Mouse (Mus musculus) limb, embryonic 15.5 days (tissue): Measurements from ENCODE around the gene Ssh2. TPM values are rescaled to one million over a fixed set of nuclear protein-coding genes. Genes with fewer than 3 reads are reported as not detected.
A peak's percentile ranks its signal among the peaks of the same experiment; 100 is the strongest.

Experiments used
- ATAC-seq: fragments of 200-750 bp; cut with Nextera tagmentation; 2 replicates; pipeline ENCODE4 v1.8.0; 2017; ENCODE audit warnings: low read depth, moderate TSS enrichment; ENCODE audit not compliant: insufficient number of reproducible peaks, low FRiP score, low TSS enrichment
- H3K27ac ChIP-seq: fragments of 300-500 bp; sonication (generic); 2 replicates; pipeline ENCODE4 v1.5.1; 2015; ENCODE audit warnings: moderate library complexity, mild to moderate bottlenecking, inconsistent platforms
- H3K27me3 ChIP-seq: fragments of 300-500 bp; sonication (generic); 2 replicates; pipeline ENCODE4 v1.6.1; 2015; ENCODE audit warnings: inconsistent platforms
- H3K36me3 ChIP-seq: fragments of 300-500 bp; sonication (generic); 2 replicates; pipeline ENCODE4 v1.6.1; 2015; ENCODE audit warnings: inconsistent platforms
- H3K4me1 ChIP-seq: fragments of 300-500 bp; sonication (generic); 2 replicates; pipeline ENCODE4 v1.6.1; 2015; ENCODE audit warnings: inconsistent platforms
- H3K4me2 ChIP-seq: fragments of 300-500 bp; sonication (generic); 2 replicates; pipeline ENCODE4 v1.6.1; 2015; ENCODE audit warnings: mild to moderate bottlenecking, inconsistent platforms
- H3K4me3 ChIP-seq: fragments of 300-500 bp; sonication (generic); 2 replicates; pipeline ENCODE4 v1.5.1; 2015; ENCODE audit warnings: mild to moderate bottlenecking, inconsistent platforms
- H3K9ac ChIP-seq: fragments of 300-500 bp; sonication (generic); 2 replicates; pipeline ENCODE4 v1.6.1; 2015; ENCODE audit warnings: inconsistent platforms
- H3K9me3 ChIP-seq: fragments of 300-500 bp; sonication (generic); 2 replicates; pipeline ENCODE4 v1.6.1; 2016; ENCODE audit warnings: inconsistent platforms
- WGBS: fragments of 180-500 bp; shearing (Covaris S2); methylation state at CpG from one replicate; pipeline ENCODE4 v1.1.7; 2015; 5-methylcytosine and 5-hydroxymethylcytosine counted together
- polyA plus RNA-seq: library from polyadenylated mRNA; unstranded; fragments of >200 nt; fragmentation: Nextera tagmentation; extraction: Ambion mirVana; gene quantifications from 2 replicates; pipeline ENCODE4 v1.2.1, GENCODE M21; 2015

The Ssh2 gene
- polyA plus RNA-seq, 1 experiment from 2014 or later: 7.9 TPM

- no peak overlapping the region for H3K4me3 ChIP-seq
- peaks cover 38% of the 10 kb centered on the region for H3K36me3 ChIP-seq
- no peak overlapping the region for H3K27ac ChIP-seq
- no peak overlapping the region for H3K4me2 ChIP-seq
- ATAC-seq: no peak
- H3K9me3 ChIP-seq: no peaks in the 10 kb centered on the region
- H3K27me3 ChIP-seq: peaks cover 31% of the 10 kb centered on the region
- WGBS: 69% methylated on average over 29 of the region's 29 CpGs
- no peak overlapping the region for H3K9ac ChIP-seq
- peaks cover 14% of the 10 kb centered on the region for H3K4me1 ChIP-seq
Observed at GRCm38 (mm10) chr11:77471407-77471806, 255.3 kb downstream of the Ssh2 start.

GRCm38 (mm10) chr11:77472775-77473174 lies 256.7 kb downstream of the Ssh2 start:
- 90% methylated on average over 16 of the region's 16 CpGs for WGBS
- H3K36me3 ChIP-seq: peaks cover 38% of the 10 kb centered on the region
- H3K4me2 ChIP-seq: no peak overlapping the region
- H3K9ac ChIP-seq: no peak overlapping the region
- no peak overlapping the region for H3K27ac ChIP-seq
- H3K4me3 ChIP-seq: no peak overlapping the region
- peaks cover 18% of the 10 kb centered on the region for H3K27me3 ChIP-seq
- no peak for ATAC-seq
- peaks cover 4% of the 10 kb centered on the region for H3K4me1 ChIP-seq
- H3K9me3 ChIP-seq: no peaks in the 10 kb centered on the region

- H3K36me3 ChIP-seq: peaks cover 38% of the 10 kb centered on the region
- ATAC-seq: no peak
- no peaks in the 10 kb centered on the region for H3K4me1 ChIP-seq
- H3K9ac ChIP-seq: no peak overlapping the region
- H3K27ac ChIP-seq: no peak overlapping the region
- H3K4me3 ChIP-seq: no peak overlapping the region
- WGBS: 94% methylated on average over 14 of the region's 14 CpGs
- H3K4me2 ChIP-seq: no peak overlapping the region
- no peaks in the 10 kb centered on the region for H3K27me3 ChIP-seq
- H3K9me3 ChIP-seq: no peaks in the 10 kb centered on the region
Observed at GRCm38 (mm10) chr11:77476216-77476615, 260.1 kb downstream of the Ssh2 start.

GRCm38 (mm10) chr11:77476895-77477294 lies 260.8 kb downstream of the Ssh2 start:
- H3K4me1 ChIP-seq: no peaks in the 10 kb centered on the region
- no peak overlapping the region for H3K4me3 ChIP-seq
- H3K27ac ChIP-seq: no peak overlapping the region
- no peak overlapping the region for H3K4me2 ChIP-seq
- H3K9me3 ChIP-seq: no peaks in the 10 kb centered on the region
- no peak overlapping the region for H3K9ac ChIP-seq
- no peaks in the 10 kb centered on the region for H3K27me3 ChIP-seq
- peaks cover 31% of the 10 kb centered on the region for H3K36me3 ChIP-seq
- ATAC-seq: no peak
- WGBS: 96% methylated on average over 6 of the region's 6 CpGs

- Histone ChIP-seq H3K4me1 (peaks cover 31% of the 10 kb centered on the region), H3K27ac (no peak overlapping the region), H3K4me2 (no peak overlapping the region), H3K36me3 (no peaks in the 10 kb centered on the region), H3K9ac (no peak overlapping the region), H3K4me3 (no peak overlapping the region), H3K27me3 (no peaks in the 10 kb centered on the region), H3K9me3 (no peaks in the 10 kb centered on the region)
- no peak for ATAC-seq
- WGBS: 63% methylated on average over 3 of the region's 3 CpGs
Observed at GRCm38 (mm10) chr11:77483043-77483442, 267.0 kb downstream of the Ssh2 start.

- Histone ChIP-seq H3K9ac (no peak overlapping the region), H3K4me1 (peaks cover 38% of the 10 kb centered on the region), H3K4me3 (no peak overlapping the region), H3K36me3 (no peaks in the 10 kb centered on the region), H3K4me2 (no peak overlapping the region), H3K27me3 (no peaks in the 10 kb centered on the region), H3K27ac (no peak overlapping the region), H3K9me3 (no peaks in the 10 kb centered on the region)
- ATAC-seq: no peak
- WGBS: 61% methylated on average over 11 of the region's 11 CpGs
Observed at GRCm38 (mm10) chr11:77483510-77484255, 267.6 kb downstream of the Ssh2 start.

- H3K27me3 ChIP-seq: no peaks in the 10 kb centered on the region
- 33% methylated on average over 6 of the region's 6 CpGs for WGBS
- H3K27ac ChIP-seq: peak overlapping the region; percentile 38
- H3K9ac ChIP-seq: no peak overlapping the region
- peaks cover 47% of the 10 kb centered on the region for H3K4me1 ChIP-seq
- ATAC-seq: no peak
- H3K9me3 ChIP-seq: no peaks in the 10 kb centered on the region
- H3K4me3 ChIP-seq: no peak overlapping the region
- no peaks in the 10 kb centered on the region for H3K36me3 ChIP-seq
- 0 out of 2 replicates have a peak overlapping the region, but pooled peaks have one; percentile 6 for H3K4me2 ChIP-seq
Observed at GRCm38 (mm10) chr11:77485229-77485628, 269.1 kb downstream of the Ssh2 start.

GRCm38 (mm10) chr11:77486798-77487197 lies 270.7 kb downstream of the Ssh2 start:
- Histone ChIP-seq H3K9ac (no peak overlapping the region), H3K4me1 (peaks cover 62% of the 10 kb centered on the region), H3K27ac (peak overlapping the region; percentile 48), H3K4me2 (0 out of 2 replicates have a peak overlapping the region, but pooled peaks have one; percentile 19), H3K36me3 (no peaks in the 10 kb centered on the region), H3K9me3 (no peaks in the 10 kb centered on the region), H3K4me3 (no peak overlapping the region), H3K27me3 (no peaks in the 10 kb centered on the region)
- no peak for ATAC-seq
- 43% methylated on average over 5 of the region's 5 CpGs for WGBS

GRCm38 (mm10) chr11:77488771-77489581 lies 272.9 kb downstream of the Ssh2 start:
- Histone ChIP-seq H3K4me3 (peak overlapping the region; percentile 83), H3K4me2 (peak overlapping the region; percentile 91), H3K9ac (peak overlapping the region; percentile 76), H3K27me3 (no peaks in the 10 kb centered on the region), H3K9me3 (no peaks in the 10 kb centered on the region), H3K27ac (no peak overlapping the region), H3K36me3 (no peaks in the 10 kb centered on the region), H3K4me1 (peaks cover 78% of the 10 kb centered on the region)
- WGBS: 2% methylated on average over 48 of the region's 55 CpGs
- ATAC-seq: no peak

GRCm38 (mm10) chr11:77489591-77490235 lies 273.6 kb downstream of the Ssh2 start, which contains the start of gene Ankrd13b:
TSS of gene Ankrd13b (minus strand) at chr11:77489678.
- no peaks in the 10 kb centered on the region for H3K36me3 ChIP-seq
- peak within 1 kb of the TSS; percentile 91 for H3K4me2 ChIP-seq
- peak within 1 kb of the TSS; percentile 83 for H3K4me3 ChIP-seq
- peak within 1 kb of the TSS; percentile 93 for H3K27ac ChIP-seq
- peaks cover 86% of the 10 kb centered on the region for H3K4me1 ChIP-seq
- H3K9me3 ChIP-seq: no peaks in the 10 kb centered on the region
- H3K27me3 ChIP-seq: no peaks in the 10 kb centered on the region
- H3K9ac ChIP-seq: peak within 1 kb of the TSS; percentile 76
- under 1% methylated on average over 75 of the region's 87 CpGs for WGBS
- peak; percentile 55; the same call in 1 of the 2 replicates for ATAC-seq

- Histone ChIP-seq H3K27me3 (no peaks in the 10 kb centered on the region), H3K4me3 (peak overlapping the region; percentile 83; the same call in 1 of the 2 replicates), H3K4me1 (peaks cover 88% of the 10 kb centered on the region), H3K9ac (no peak overlapping the region), H3K9me3 (no peaks in the 10 kb centered on the region), H3K36me3 (no peaks in the 10 kb centered on the region), H3K4me2 (peak overlapping the region; percentile 91), H3K27ac (peak overlapping the region; percentile 93)
- no peak for ATAC-seq
- WGBS: 74% methylated on average over 6 of the region's 6 CpGs
Observed at GRCm38 (mm10) chr11:77490451-77490850, 274.4 kb downstream of the Ssh2 start.
